Mouse (Mus musculus) liver, adult 2 months (tissue): ENCODE data around the gene Cygb. TPM values are rescaled to one million over a fixed set of nuclear protein-coding genes. Genes with fewer than 3 reads are reported as not detected.
"Not testable (repeated sequence)": the region's sequence is repeated elsewhere in the genome, so short reads cannot be mapped to it uniquely, and the experiment has no call there.

Experiments used
- DNase-seq: peaks from one replicate; pipeline ENCODE4 v3.0.0-alpha.2; 2011; ENCODE audit warnings: low read depth, low spot score; ENCODE audit errors: extremely low read depth
- H3K27ac ChIP-seq: fragments of 200-500 bp; replicated peaks from 2 replicates; pipeline ENCODE4 v1.5.1; 2012; ENCODE audit warnings: low read depth, mild to moderate bottlenecking, control low read depth, inconsistent platforms, low read length; ENCODE audit not compliant: insufficient read depth
- H3K27me3 ChIP-seq: fragments of 200-500 bp; 2 replicates; pipeline ENCODE4 v1.6.1; 2012; ENCODE audit warnings: mild to moderate bottlenecking, moderate library complexity, low read length, inconsistent platforms; ENCODE audit not compliant: control insufficient read depth, insufficient read depth
- H3K36me3 ChIP-seq: fragments of 200-500 bp; 2 replicates; pipeline ENCODE4 v1.6.1; 2012; ENCODE audit warnings: low read length, inconsistent platforms; ENCODE audit not compliant: control insufficient read depth, insufficient read depth
- H3K4me1 ChIP-seq: fragments of 200-500 bp; 2 replicates; pipeline ENCODE4 v1.6.1; 2011; ENCODE audit warnings: low read length; ENCODE audit not compliant: control insufficient read depth, insufficient read depth
- H3K4me3 ChIP-seq: fragments of 200-500 bp; 2 replicates; pipeline ENCODE4 v1.5.1; 2011; ENCODE audit warnings: low read depth, mild to moderate bottlenecking, control low read depth, low read length, moderate library complexity; ENCODE audit not compliant: insufficient read depth
- H3K79me2 ChIP-seq: fragments of 200-500 bp; 2 replicates; pipeline ENCODE4 v1.6.1; 2012; ENCODE audit warnings: inconsistent platforms, mild to moderate bottlenecking, low read length, moderate library complexity; ENCODE audit not compliant: control insufficient read depth, insufficient read depth
- H3K9ac ChIP-seq: fragments of 200-500 bp; 2 replicates; pipeline ENCODE4 v1.6.1; 2012; ENCODE audit warnings: low read depth, mild to moderate bottlenecking, control low read depth, inconsistent platforms, low read length
- CTCF ChIP-seq: fragments of 200-500 bp; IDR thresholded peaks from 2 replicates; pipeline ENCODE4 v1.5.1; 2011; ENCODE audit warnings: low read depth, low read length, control low read depth
- POLR2A ChIP-seq: fragments of 200-500 bp; IDR thresholded peaks from 2 replicates; pipeline ENCODE4 v1.6.1; 2011; ENCODE audit warnings: low read length, control low read depth; ENCODE audit not compliant: insufficient read depth; ENCODE audit errors: extremely low read depth
- WGBS: fragments of 180-500 bp; shearing (Covaris S2); methylation state at CpG from one replicate; pipeline ENCODE4 v1.1.7; 2018; 5-methylcytosine and 5-hydroxymethylcytosine counted together
- polyA plus RNA-seq: library from polyadenylated mRNA; depleted of rRNA; stranded (reverse); fragments of >200 nt; gene quantifications from 2 replicates; pipeline ENCODE4 v1.2.3, GENCODE M21; 2012
- total RNA-seq: library from RNA; depleted of rRNA; stranded (reverse); fragments of >200 nt; gene quantifications from 2 replicates; pipeline ENCODE4 v1.2.3, GENCODE M21; 2014

Cygb gene
- total and polyA plus RNA-seq, 2 experiments, result 2.6 to 5.6 TPM

GRCm38 (mm10) chr11:116615735-116616437 lies 38.2 kb downstream of the Cygb start:
- 5% methylated on average over 15 of the region's 15 CpGs for WGBS
- Histone ChIP-seq H3K4me1 (peaks cover 36% of the 10 kb centered on the region), H3K36me3 (no peaks in the 10 kb centered on the region), H3K27ac (peak overlapping the region; percentile 43), H3K4me3 (no peak overlapping the region), H3K9ac (0 out of 2 replicates have a peak overlapping the region, but pooled peaks have one; percentile 1), H3K79me2 (peaks cover 30% of the 10 kb centered on the region), H3K27me3 (no peaks in the 10 kb centered on the region)
- DNase-seq, result peak; percentile 50
- peak; percentile 48 for TF ChIP-seq CTCF
- no peak for TF ChIP-seq POLR2A

GRCm38 (mm10) chr11:116613234-116613633 lies 40.9 kb downstream of the Cygb start:
- Histone ChIP-seq H3K27ac (no peak overlapping the region), H3K27me3 (no peaks in the 10 kb centered on the region), H3K79me2 (peaks cover 20% of the 10 kb centered on the region; the same call in 1 of the 2 replicates), H3K4me1 (peaks cover 23% of the 10 kb centered on the region), H3K36me3 (peaks cover 2% of the 10 kb centered on the region; the same call in 1 of the 2 replicates), H3K9ac (no peak overlapping the region), H3K4me3 (no peak overlapping the region)
- no peak for TF ChIP-seq CTCF
- no peak for TF ChIP-seq POLR2A
- 93% methylated on average over 6 of the region's 6 CpGs for WGBS
- DNase-seq, result no peak

- WGBS, result 100% methylated on average over 1 of the region's 1 CpGs
- Histone ChIP-seq H3K9ac (no peak overlapping the region), H3K27ac (no peak overlapping the region)
These were observed 41.6 kb downstream of the Cygb start for GRCm38 (mm10) chr11:116612554-116612953.

GRCm38 (mm10) chr11:116611883-116612282 lies 42.2 kb downstream of the Cygb start:
- H3K4me1 ChIP-seq, result peaks cover 18% of the 10 kb centered on the region

More at GRCm38 (mm10) chr11:116612554-116612953, 41.6 kb downstream of the Cygb start:
- TF ChIP-seq CTCF (no peak), POLR2A (no peak)
- Histone ChIP-seq H3K4me1 (peaks cover 20% of the 10 kb centered on the region), H3K4me3 (no peak overlapping the region), H3K79me2 (peaks cover 13% of the 10 kb centered on the region; the same call in 1 of the 2 replicates), H3K27me3 (no peaks in the 10 kb centered on the region), H3K36me3 (peaks cover 2% of the 10 kb centered on the region; the same call in 1 of the 2 replicates)
- DNase-seq, result no peak

GRCm38 (mm10) chr11:116611168-116611567 lies 42.9 kb downstream of the Cygb start:
- H3K9ac ChIP-seq, H3K27me3 ChIP-seq, H3K36me3 ChIP-seq, H3K27ac ChIP-seq, DNase-seq, H3K4me3 ChIP-seq: not testable (repeated sequence)
- Histone ChIP-seq H3K4me1 (peaks cover 12% of the 10 kb centered on the region), H3K79me2 (peaks cover 13% of the 10 kb centered on the region; the same call in 1 of the 2 replicates)
- WGBS, result 90% methylated on average over 8 of the region's 9 CpGs

More at GRCm38 (mm10) chr11:116611883-116612282, 42.2 kb downstream of the Cygb start:
- WGBS, result 86% methylated on average over 9 of the region's 9 CpGs
- no peak for DNase-seq
- peaks cover 13% of the 10 kb centered on the region; the same call in 1 of the 2 replicates for H3K79me2 ChIP-seq
- H3K36me3 ChIP-seq, result peaks cover 2% of the 10 kb centered on the region; the same call in 1 of the 2 replicates
- no peaks in the 10 kb centered on the region for H3K27me3 ChIP-seq
- H3K9ac ChIP-seq, result no peak overlapping the region
- no peak overlapping the region for H3K27ac ChIP-seq
- no peak for TF ChIP-seq CTCF
- no peak for TF ChIP-seq POLR2A
- no peak overlapping the region for H3K4me3 ChIP-seq
